Mouse (Mus musculus) thymus, postnatal 0 days (tissue): Measurements from ENCODE around the gene Erc2. TPM values are rescaled to one million over a fixed set of nuclear protein-coding genes. Genes with fewer than 3 reads are reported as not detected.
A peak's percentile ranks its signal among the peaks of the same experiment; 100 is the strongest.

Experiments used
- DNase-seq: peaks from one replicate; pipeline ENCODE4 v3.0.0-alpha.2; 2015; ENCODE audit warnings: low spot score
- polyA plus RNA-seq: library from polyadenylated mRNA; unstranded; fragments of >200 nt; fragmentation: Nextera tagmentation; extraction: Ambion mirVana; gene quantifications from 2 replicates; pipeline ENCODE4 v1.2.1, GENCODE M21; 2015

Gene Erc2
- polyA plus RNA-seq, 1 experiment from 2014 or later = 0.09 TPM

GRCm38 (mm10) chr14:27775367-27775766 is 153.1 kb downstream of the Erc2 start:
- no peak for DNase-seq

- DNase-seq = no peak
Observed at GRCm38 (mm10) chr14:27778503-27778902, 156.3 kb downstream of the Erc2 start.

GRCm38 (mm10) chr14:27778982-27779701 is 156.9 kb downstream of the Erc2 start:
- DNase-seq = no peak

GRCm38 (mm10) chr14:27781221-27781620 is 159.0 kb downstream of the Erc2 start:
- DNase-seq = no peak

GRCm38 (mm10) chr14:27784826-27785225 is 162.6 kb downstream of the Erc2 start:
- DNase-seq = no peak

- DNase-seq = no peak
Observed at GRCm38 (mm10) chr14:27785562-27785961, 163.3 kb downstream of the Erc2 start.

GRCm38 (mm10) chr14:27789066-27789898 is 167.1 kb downstream of the Erc2 start:
- DNase-seq = no peak

- DNase-seq = no peak
Observed at GRCm38 (mm10) chr14:27798184-27798934, 176.1 kb downstream of the Erc2 start.

GRCm38 (mm10) chr14:27800766-27801165 is 178.5 kb downstream of the Erc2 start:
- no peak for DNase-seq

GRCm38 (mm10) chr14:27803961-27804360 is 181.7 kb downstream of the Erc2 start:
- DNase-seq = peak; percentile 52

GRCm38 (mm10) chr14:27805064-27805463 is 182.8 kb downstream of the Erc2 start:
- no peak for DNase-seq

GRCm38 (mm10) chr14:27808080-27808479 is 185.9 kb downstream of the Erc2 start:
- peak; percentile 30 for DNase-seq

GRCm38 (mm10) chr14:27808523-27809114 is 186.4 kb downstream of the Erc2 start:
- no peak for DNase-seq

GRCm38 (mm10) chr14:27810790-27811189 is 188.6 kb downstream of the Erc2 start:
- no peak for DNase-seq

- no peak for DNase-seq
Observed at GRCm38 (mm10) chr14:27811649-27812048, 189.4 kb downstream of the Erc2 start.

GRCm38 (mm10) chr14:27815739-27816138 is 193.5 kb downstream of the Erc2 start:
- DNase-seq = no peak

- no peak for DNase-seq
Observed at GRCm38 (mm10) chr14:27818986-27819385, 196.8 kb downstream of the Erc2 start.

- DNase-seq = no peak
Observed at GRCm38 (mm10) chr14:27821801-27822200, 199.6 kb downstream of the Erc2 start.

GRCm38 (mm10) chr14:27822566-27822965 is 200.3 kb downstream of the Erc2 start:
- DNase-seq = no peak

- no peak for DNase-seq
Observed at GRCm38 (mm10) chr14:27823048-27823447, 200.8 kb downstream of the Erc2 start.

GRCm38 (mm10) chr14:27823897-27824296 is 201.7 kb downstream of the Erc2 start:
- DNase-seq = no peak
